Mouse (Mus musculus) forebrain, postnatal 0 days (tissue): Measurements from ENCODE around the gene Sgip1. TPM values are rescaled to one million over a fixed set of nuclear protein-coding genes. Genes with fewer than 3 reads are reported as not detected.

Experiments
- ATAC-seq: fragments of 200-750 bp; cut with Nextera tagmentation; 2 replicates; pipeline ENCODE4 v1.8.0; 2017; ENCODE audit warnings: mild to moderate bottlenecking, moderate library complexity
- DNase-seq: peaks from one replicate; pipeline ENCODE4 v3.0.0-alpha.2; 2015
- H3K27ac ChIP-seq: fragments of 300-500 bp; sonication (generic); 2 replicates; pipeline ENCODE4 v1.5.1; 2014; ENCODE audit warnings: low read depth, mild to moderate bottlenecking, antibody characterized with exemption, low read length, moderate library complexity, mixed read lengths
- H3K27me3 ChIP-seq: fragments of 300-500 bp; sonication (generic); 2 replicates; pipeline ENCODE4 v1.6.1; 2014; ENCODE audit warnings: mild to moderate bottlenecking, low read length, mixed read lengths; ENCODE audit not compliant: insufficient read depth
- H3K36me3 ChIP-seq: fragments of 300-500 bp; sonication (generic); 2 replicates; pipeline ENCODE4 v1.6.1; 2014; ENCODE audit warnings: mild to moderate bottlenecking, moderate library complexity; ENCODE audit not compliant: insufficient read depth
- H3K4me1 ChIP-seq: fragments of 300-500 bp; sonication (generic); 2 replicates; pipeline ENCODE4 v1.6.1; 2014; ENCODE audit warnings: antibody characterized with exemption; ENCODE audit not compliant: insufficient read depth
- H3K4me2 ChIP-seq: fragments of 300-500 bp; sonication (generic); 2 replicates; pipeline ENCODE4 v1.6.1; 2014; ENCODE audit warnings: low read depth, mild to moderate bottlenecking, moderate library complexity
- H3K4me3 ChIP-seq: fragments of 300-500 bp; sonication (generic); 2 replicates; pipeline ENCODE4 v1.5.1; 2014; ENCODE audit warnings: low read depth, low read length, mixed read lengths
- H3K9ac ChIP-seq: fragments of 300-500 bp; sonication (generic); 2 replicates; pipeline ENCODE4 v1.6.1; 2014; ENCODE audit warnings: mild to moderate bottlenecking
- H3K9me3 ChIP-seq: fragments of 300-500 bp; sonication (generic); 2 replicates; pipeline ENCODE4 v1.6.1; 2016; ENCODE audit warnings: low read length
- CTCF ChIP-seq: sonication (generic); IDR thresholded peaks from 2 replicates; pipeline ENCODE4 v1.5.1; 2016; ENCODE audit warnings: antibody characterized with exemption, control low read depth, low read depth
- WGBS: fragments of 180-500 bp; shearing (Covaris S2); extraction: QIAGEN DNeasy Blood & Tissue Kit; methylation state at CpG from one replicate; pipeline ENCODE4 v1.1.7; 2014; 5-methylcytosine and 5-hydroxymethylcytosine counted together
- polyA plus RNA-seq: library from polyadenylated mRNA; unstranded; fragments of >200 nt; fragmentation: Nextera tagmentation; extraction: Ambion mirVana; gene quantifications from 2 replicates; pipeline ENCODE4 v1.2.1, GENCODE M21; 2015
- total RNA-seq: library from RNA; depleted of rRNA; stranded (reverse); fragments of >200 nt; gene quantifications from 2 replicates; pipeline ENCODE4 v1.2.3, GENCODE M21; 2014

Gene Sgip1
- total and polyA plus RNA-seq, 2 experiments from 2014 or later, result 59.4 to 61.4 TPM

GRCm38 (mm10) chr4:102990595-102991340 is 249.7 kb downstream of the Sgip1 start:
- no peaks in the 10 kb centered on the region for H3K27me3 ChIP-seq
- no peak for DNase-seq
- H3K9me3 ChIP-seq, result no peaks in the 10 kb centered on the region
- H3K9ac ChIP-seq, result no peak overlapping the region
- no peak overlapping the region for H3K4me2 ChIP-seq
- 83% methylated on average over 11 of the region's 11 CpGs for WGBS
- no peak overlapping the region for H3K4me3 ChIP-seq
- no peaks in the 10 kb centered on the region for H3K4me1 ChIP-seq
- no peak overlapping the region for H3K27ac ChIP-seq
- no peak for ATAC-seq
- H3K36me3 ChIP-seq, result no peaks in the 10 kb centered on the region
- no peak for TF ChIP-seq CTCF

- TF ChIP-seq CTCF, result no peak
- H3K9me3 ChIP-seq, result no peaks in the 10 kb centered on the region
- no peak overlapping the region for H3K9ac ChIP-seq
- no peaks in the 10 kb centered on the region for H3K4me1 ChIP-seq
- no peak overlapping the region for H3K27ac ChIP-seq
- no peaks in the 10 kb centered on the region for H3K27me3 ChIP-seq
- WGBS, result 71% methylated on average over 3 of the region's 3 CpGs
- no peak overlapping the region for H3K4me3 ChIP-seq
- no peak overlapping the region for H3K4me2 ChIP-seq
- DNase-seq (no peak), ATAC-seq (no peak)
- no peaks in the 10 kb centered on the region for H3K36me3 ChIP-seq
Measured at GRCm38 (mm10) chr4:102991685-102992084, 250.6 kb downstream of the Sgip1 start.

DNA sequence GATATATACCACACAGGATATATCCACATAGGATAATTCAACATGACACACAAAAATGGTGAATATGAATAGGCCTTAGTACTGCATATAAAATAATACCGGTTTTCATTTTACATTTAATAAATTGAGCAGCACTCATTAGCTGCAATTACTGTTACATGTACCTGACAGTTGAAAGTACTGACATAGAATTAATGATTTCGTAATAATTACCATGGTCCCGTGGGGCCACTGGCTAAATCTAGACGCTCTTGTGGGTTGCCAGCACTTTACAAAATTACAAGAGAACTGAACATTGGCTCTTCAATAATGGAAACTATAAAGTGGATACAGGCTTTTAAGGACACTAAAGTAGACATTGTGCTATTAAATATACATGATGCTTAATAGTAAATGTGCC is 263.6 kb downstream of the Sgip1 start:
- H3K9ac ChIP-seq, result no peak overlapping the region
- H3K4me1 ChIP-seq, result no peaks in the 10 kb centered on the region
- H3K4me2 ChIP-seq, result no peak overlapping the region
- 78% methylated on average over 4 of the region's 4 CpGs for WGBS
- TF ChIP-seq CTCF, result no peak
- DNase-seq, result no peak
- H3K36me3 ChIP-seq, result no peaks in the 10 kb centered on the region
- no peak overlapping the region for H3K27ac ChIP-seq
- no peak overlapping the region for H3K4me3 ChIP-seq
- no peak for ATAC-seq
- H3K9me3 ChIP-seq, result no peaks in the 10 kb centered on the region
- no peaks in the 10 kb centered on the region for H3K27me3 ChIP-seq

GRCm38 (mm10) chr4:103005190-103005945 is 264.3 kb downstream of the Sgip1 start:
- TF ChIP-seq CTCF, result no peak
- H3K4me3 ChIP-seq, result no peak overlapping the region
- no peaks in the 10 kb centered on the region for H3K36me3 ChIP-seq
- no peak overlapping the region for H3K9ac ChIP-seq
- 74% methylated on average over 15 of the region's 15 CpGs for WGBS
- H3K4me1 ChIP-seq, result no peaks in the 10 kb centered on the region
- DNase-seq (no peak), ATAC-seq (no peak)
- no peaks in the 10 kb centered on the region for H3K9me3 ChIP-seq
- H3K27me3 ChIP-seq, result no peaks in the 10 kb centered on the region
- H3K4me2 ChIP-seq, result no peak overlapping the region
- H3K27ac ChIP-seq, result no peak overlapping the region

GRCm38 (mm10) chr4:103006266-103006665 is 265.2 kb downstream of the Sgip1 start:
- DNase-seq (no peak), ATAC-seq (no peak)
- Histone ChIP-seq H3K9me3 (no peaks in the 10 kb centered on the region), H3K27ac (no peak overlapping the region), H3K9ac (no peak overlapping the region), H3K4me3 (no peak overlapping the region), H3K4me2 (no peak overlapping the region), H3K36me3 (no peaks in the 10 kb centered on the region), H3K4me1 (no peaks in the 10 kb centered on the region), H3K27me3 (no peaks in the 10 kb centered on the region)
- 73% methylated on average over 5 of the region's 5 CpGs for WGBS
- no peak for TF ChIP-seq CTCF

DNA sequence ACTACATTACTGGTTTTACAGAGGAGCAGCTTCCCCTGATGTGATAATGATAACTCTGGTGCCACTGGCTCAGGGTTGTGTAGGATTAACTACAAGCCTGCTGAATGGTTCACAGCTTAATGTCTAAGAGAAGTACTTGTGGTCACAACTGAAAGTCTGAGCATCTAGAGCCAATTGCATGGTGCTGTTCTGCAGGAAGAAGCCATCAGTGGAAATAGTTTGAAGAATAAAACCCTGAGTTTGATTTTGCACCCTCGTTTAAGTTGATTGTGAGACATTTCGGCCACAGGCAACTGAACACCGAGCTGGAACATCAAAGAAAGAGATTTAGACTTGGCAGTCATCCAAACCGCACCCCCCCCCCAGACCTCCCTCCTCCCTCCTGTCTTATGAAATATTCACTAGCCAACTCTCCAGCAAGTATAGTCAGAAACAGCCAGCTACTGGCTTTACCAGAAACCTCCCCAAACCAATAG is 265.9 kb downstream of the Sgip1 start:
- H3K4me2 ChIP-seq, result no peak overlapping the region
- TF ChIP-seq CTCF, result no peak
- no peak overlapping the region for H3K9ac ChIP-seq
- no peaks in the 10 kb centered on the region for H3K27me3 ChIP-seq
- H3K4me1 ChIP-seq, result no peaks in the 10 kb centered on the region
- ATAC-seq, result peak; percentile 32; the same call in 1 of the 2 replicates
- H3K4me3 ChIP-seq, result no peak overlapping the region
- H3K36me3 ChIP-seq, result no peaks in the 10 kb centered on the region
- H3K9me3 ChIP-seq, result no peaks in the 10 kb centered on the region
- WGBS, result 19% methylated on average over 4 of the region's 4 CpGs
- H3K27ac ChIP-seq, result no peak overlapping the region
- peak; percentile 29 for DNase-seq

- Histone ChIP-seq H3K27ac (no peak overlapping the region), H3K9me3 (no peaks in the 10 kb centered on the region), H3K27me3 (no peaks in the 10 kb centered on the region), H3K4me1 (no peaks in the 10 kb centered on the region), H3K4me3 (no peak overlapping the region), H3K4me2 (no peak overlapping the region), H3K9ac (no peak overlapping the region), H3K36me3 (no peaks in the 10 kb centered on the region)
- 95% methylated on average over 4 of the region's 4 CpGs for WGBS
- DNase-seq (no peak), ATAC-seq (no peak)
- no peak for TF ChIP-seq CTCF
Measured at GRCm38 (mm10) chr4:103010734-103011133, 269.6 kb downstream of the Sgip1 start.
